ENCODE assay signal across 8 mouse cellular contexts in genomic region chr8:106058731-106059612, GRCm38 (mm10). TPM values are rescaled to one million over a fixed set of nuclear protein-coding genes. Genes with fewer than 3 reads are reported as not detected.
DNase-seq lines count a peak whose midpoint lies in the region; ATAC-seq lines count a peak whose summit lies in the region.

Gene Nfatc3, plus strand, starts transcription at chr8:106058840.

- H3K36me3 ChIP-seq in hindbrain, embryonic 15.5 days, result 0 out of 2 replicates have a peak, but pooled peaks cover 4% of the 10 kb centered on the region

- WGBS in hindbrain, embryonic 15.5 days, result 2% methylated on average over 44 of the region's 52 CpGs

- H3K9me3 ChIP-seq in hindbrain, embryonic 15.5 days, result no peaks in the 10 kb centered on the region

- H3K4me2 ChIP-seq in hindbrain, embryonic 15.5 days, result peak within 1 kb of the TSS; percentile 89

- peak; percentile 97 for ATAC-seq in hindbrain, embryonic 15.5 days (ENCODE audit: low FRiP score, low read depth)

- peak within 1 kb of the TSS; percentile 65 for H3K9ac ChIP-seq in hindbrain, embryonic 15.5 days

- H3K4me3 ChIP-seq in hindbrain, embryonic 15.5 days, result peak within 1 kb of the TSS; percentile 68

- H3K27ac ChIP-seq in hindbrain, embryonic 15.5 days (replicated peaks), result peak within 1 kb of the TSS; percentile 92

- H3K4me1 ChIP-seq in hindbrain, embryonic 15.5 days (replicated peaks), result peaks cover 40% of the 10 kb centered on the region

- no peaks in the 10 kb centered on the region for H3K27me3 ChIP-seq in hindbrain, embryonic 15.5 days

- peak; percentile 99 for DNase-seq in T-cell, adult 2 months (ENCODE audit: low spot score)
- peak; percentile 86 to 96 for DNase-seq in cerebellum, postnatal 36 days
- DNase-seq in frontal cortex, postnatal 36 days (ENCODE audit: low spot score in 2 of 2), result peak; percentile 94 to 96
- peak; percentile 95 for DNase-seq in left cerebral cortex, adult 11 months (ENCODE audit: low spot score)
- DNase-seq in lung, postnatal 4 days, result peak; percentile 97 to 99
- peak; percentile 90 for DNase-seq in retina, postnatal 7 days (ENCODE audit: low read depth, low spot score)
- DNase-seq in urinary bladder, adult 2 months (ENCODE audit: low spot score), result peak; percentile 93

RNA-seq across cellular contexts. Expression of gene Nfatc3, which starts in this region (rescaled TPM):
- 3.0 and 3.7 TPM in 2 replicates for polyA plus RNA-seq in hindbrain, embryonic 15.5 days (2015; fragmentation: Nextera tagmentation; extraction: Ambion mirVana)
- polyA plus RNA-seq in urinary bladder, adult 2 months (2012; rRNA removed), result 15.4 and 19.9 TPM in 2 replicates

Comparison
In these comparisons a context has a peak if more than half of its experiments do, and no peak if none do; other contexts are left out.
1. Peak in every context shown above with its lines: DNase-seq, ATAC-seq, H3K4me3 ChIP-seq and H3K27ac ChIP-seq.